Mouse (Mus musculus) forebrain, embryonic 12.5 days (tissue): ENCODE measurements around the gene Ang5. TPM values are rescaled to one million over a fixed set of nuclear protein-coding genes. Genes with fewer than 3 reads are reported as not detected.
"Not testable (repeated sequence)": the region's sequence is repeated elsewhere in the genome, so short reads cannot be mapped to it uniquely, and the experiment has no call there.

Source experiments
- ATAC-seq: fragments of 200-750 bp; cut with Nextera tagmentation; 2 replicates; pipeline ENCODE4 v1.8.0; 2017; ENCODE audit warnings: moderate TSS enrichment; ENCODE audit not compliant: low FRiP score
- H3K27ac ChIP-seq: fragments of 300-500 bp; sonication (generic); 2 replicates; pipeline ENCODE4 v1.5.1; 2016; ENCODE audit warnings: mild to moderate bottlenecking
- H3K27me3 ChIP-seq: fragments of 300-500 bp; sonication (generic); 2 replicates; pipeline ENCODE4 v1.6.1; 2016; ENCODE audit warnings: mild to moderate bottlenecking
- H3K36me3 ChIP-seq: fragments of 300-500 bp; sonication (generic); replicated peaks from 2 replicates; pipeline ENCODE4 v1.6.1; 2016; ENCODE audit warnings: mild to moderate bottlenecking
- H3K4me1 ChIP-seq: fragments of 300-500 bp; sonication (generic); 2 replicates; pipeline ENCODE4 v1.6.1; 2016
- H3K4me2 ChIP-seq: fragments of 300-500 bp; sonication (generic); 2 replicates; pipeline ENCODE4 v1.6.1; 2016; ENCODE audit warnings: mild to moderate bottlenecking, moderate library complexity
- H3K4me3 ChIP-seq: fragments of 300-500 bp; sonication (generic); replicated peaks from 2 replicates; pipeline ENCODE4 v1.5.1; 2016; ENCODE audit warnings: mild to moderate bottlenecking
- H3K9ac ChIP-seq: fragments of 300-500 bp; sonication (generic); 2 replicates; pipeline ENCODE4 v1.6.1; 2016; ENCODE audit warnings: mild to moderate bottlenecking
- H3K9me3 ChIP-seq: fragments of 300-500 bp; sonication (generic); 2 replicates; pipeline ENCODE4 v1.6.1; 2016
- WGBS: fragments of 180-500 bp; shearing (Covaris S2); methylation state at CpG from one replicate; pipeline ENCODE4 v1.1.7; 2016; 5-methylcytosine and 5-hydroxymethylcytosine counted together
- polyA plus RNA-seq: library from polyadenylated mRNA; unstranded; fragments of >200 nt; fragmentation: Nextera tagmentation; extraction: Ambion mirVana; gene quantifications from 2 replicates; pipeline ENCODE4 v1.2.1, GENCODE M21; 2016

Gene Ang5
- not detected in 2 replicates for polyA plus RNA-seq

DNA sequence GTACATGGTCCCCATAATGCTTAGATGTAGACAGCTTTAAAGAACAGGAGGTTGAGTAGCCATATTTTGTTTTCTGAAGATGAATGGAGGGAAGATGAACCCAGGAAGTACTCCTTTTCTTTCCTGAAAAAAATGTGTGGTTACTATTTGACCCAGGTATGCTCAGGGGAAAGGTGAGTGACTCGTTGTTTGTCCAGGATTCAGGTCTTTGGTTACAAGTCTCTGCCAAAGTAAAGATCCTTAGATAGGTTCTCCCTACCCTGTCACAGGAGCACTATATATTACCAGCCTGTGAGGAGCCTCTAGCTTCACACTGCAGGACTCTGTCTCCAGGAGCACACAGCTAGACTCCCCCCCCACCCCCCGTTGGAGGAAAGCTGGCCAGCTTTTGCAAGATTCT, at the start of gene Ang5:
Gene Ang5, plus strand, starts transcription at position 301 of the 400 bp plus-strand sequence.
- H3K4me2 ChIP-seq, H3K27me3 ChIP-seq, H3K36me3 ChIP-seq, H3K9ac ChIP-seq, H3K4me3 ChIP-seq, H3K9me3 ChIP-seq, H3K4me1 ChIP-seq, ATAC-seq, H3K27ac ChIP-seq: not testable (repeated sequence)
- no CpG with 5 or more reads among the region's 2 CpGs for WGBS

DNA sequence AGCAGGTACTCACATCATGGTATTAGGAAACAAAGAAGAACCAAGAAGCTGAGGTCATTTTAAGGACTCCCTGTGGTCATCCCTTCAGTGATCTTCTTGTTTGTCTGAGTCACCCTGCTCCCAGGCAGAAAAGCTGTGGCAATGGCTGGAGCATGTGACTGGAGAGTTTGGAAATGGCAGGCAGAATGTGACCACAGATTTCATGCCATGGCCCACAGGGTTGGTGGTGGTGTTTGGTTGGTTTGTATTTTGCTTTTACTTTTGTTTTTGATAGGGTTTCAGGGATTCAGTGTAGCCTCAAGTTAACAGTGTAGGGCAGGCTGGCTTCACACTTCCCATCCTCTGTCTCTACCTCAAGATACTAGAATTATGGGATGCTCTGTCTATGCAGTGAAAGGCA, 38.7 kb upstream of the Ang5 start:
- not testable (repeated sequence) for ATAC-seq, H3K4me3 ChIP-seq, H3K4me2 ChIP-seq, H3K9ac ChIP-seq, H3K9me3 ChIP-seq, H3K27ac ChIP-seq, H3K27me3 ChIP-seq, H3K4me1 ChIP-seq, H3K36me3 ChIP-seq

DNA sequence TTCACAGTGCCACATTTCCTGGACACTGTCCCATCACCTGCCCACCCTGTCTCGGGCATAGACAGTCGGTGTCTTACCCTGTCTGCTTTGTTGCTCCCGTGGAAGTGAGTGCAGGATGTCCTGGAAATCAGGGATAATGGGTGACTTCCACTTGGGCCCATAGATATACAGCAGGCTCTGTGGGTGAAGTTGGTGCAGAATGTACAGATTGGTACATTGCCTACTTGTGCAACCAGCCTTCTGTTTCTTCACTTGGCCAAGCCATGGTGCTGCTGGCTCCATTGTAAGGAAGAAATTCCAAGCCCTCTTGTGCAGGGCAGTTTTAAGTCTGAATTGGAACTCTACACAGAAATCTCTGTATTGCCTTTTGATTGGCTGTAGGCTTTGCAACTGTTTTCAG, 33.4 kb upstream of the Ang5 start, which contains the start of gene Ear10:
Gene Ear10, minus strand, starts transcription at position 101 of the 400 bp plus-strand sequence.
- 85% methylated on average over 3 of the region's 3 CpGs for WGBS
- H3K27me3 ChIP-seq, H3K4me2 ChIP-seq, H3K9ac ChIP-seq, H3K4me3 ChIP-seq, H3K9me3 ChIP-seq, ATAC-seq, H3K27ac ChIP-seq, H3K4me1 ChIP-seq, H3K36me3 ChIP-seq: not testable (repeated sequence)

DNA sequence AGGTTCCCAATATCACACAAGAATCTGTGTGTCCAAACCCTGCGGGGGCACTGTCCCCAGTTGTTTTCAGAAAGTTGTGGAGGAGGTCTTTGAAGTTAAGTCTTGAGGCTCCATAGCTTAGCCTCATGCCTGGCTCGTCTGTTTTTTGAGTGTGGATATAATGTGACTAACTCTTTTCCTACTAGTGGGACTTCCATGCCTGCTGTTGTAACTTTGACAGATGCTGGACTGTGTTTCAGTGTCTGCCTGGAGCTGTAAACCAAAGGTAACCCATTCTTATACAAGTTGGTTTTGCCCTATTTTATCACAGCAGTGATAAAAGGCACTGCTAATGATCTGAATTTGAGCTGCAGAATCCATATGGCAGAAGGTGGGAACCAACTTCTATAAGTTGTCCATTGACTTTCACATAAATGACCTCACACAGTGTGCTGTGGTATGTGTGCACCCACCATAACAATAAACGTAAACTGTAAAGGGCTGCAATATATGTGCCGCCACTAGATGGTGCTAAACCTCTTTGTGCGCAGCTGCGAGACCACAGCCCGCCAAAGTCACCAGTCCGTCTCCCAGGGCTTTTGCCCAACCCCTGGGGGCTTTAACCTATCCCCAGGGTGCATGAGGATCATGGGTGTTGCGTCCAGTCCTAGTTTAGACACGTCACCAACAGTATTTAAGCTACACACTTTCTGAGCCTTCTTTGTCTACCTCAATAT, 32.0 kb upstream of the Ang5 start, which contains the start of gene Gm8113:
Gene Gm8113, plus strand, starts transcription at position 703 of the 716 bp plus-strand sequence.
- peak within 1 kb of the TSS; percentile 50 for H3K4me2 ChIP-seq
- not testable (repeated sequence) for H3K36me3 ChIP-seq, H3K27me3 ChIP-seq, H3K9me3 ChIP-seq, H3K4me1 ChIP-seq
- H3K27ac ChIP-seq: peak within 1 kb of the TSS; percentile 84
- H3K9ac ChIP-seq: peak within 1 kb of the TSS; percentile 55
- ATAC-seq: peak; percentile 97
- WGBS: 5% methylated on average over 10 of the region's 10 CpGs
- peak within 1 kb of the TSS; percentile 47 for H3K4me3 ChIP-seq

DNA sequence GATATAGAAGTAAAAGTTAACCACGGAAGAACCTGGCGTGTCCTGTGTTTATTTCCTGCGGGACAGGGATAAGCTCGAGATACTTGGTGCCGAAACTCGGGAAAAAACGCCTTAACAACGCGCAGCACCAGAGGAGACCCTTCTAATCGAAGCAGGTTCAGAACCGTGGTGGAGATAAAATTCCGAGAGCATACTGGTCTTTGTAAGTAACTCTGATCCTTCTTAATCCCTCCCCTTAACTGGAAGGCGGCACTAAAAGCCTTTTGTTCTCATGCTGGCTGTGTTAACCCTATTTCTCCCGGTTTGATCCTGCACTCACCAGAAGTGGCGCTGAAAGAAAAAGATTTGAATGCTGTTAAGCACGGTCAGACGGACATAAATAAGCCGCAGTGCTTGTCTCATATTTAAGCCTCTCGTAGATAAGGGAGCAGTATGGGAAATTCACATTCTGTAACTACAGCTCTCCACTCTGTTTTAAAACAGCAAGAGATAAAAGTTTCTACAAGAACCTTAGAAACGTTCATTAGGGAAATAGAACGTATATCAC, 31.4 kb upstream of the Ang5 start:
- H3K36me3 ChIP-seq, H3K4me1 ChIP-seq, H3K9me3 ChIP-seq, H3K27me3 ChIP-seq: not testable (repeated sequence)
- peak overlapping the region; percentile 55 for H3K9ac ChIP-seq
- H3K4me2 ChIP-seq: peak overlapping the region; percentile 50
- WGBS: 7% methylated on average over 21 of the region's 21 CpGs
- H3K4me3 ChIP-seq: peak overlapping the region; percentile 47
- ATAC-seq: peak; percentile 88
- H3K27ac ChIP-seq: peak overlapping the region; percentile 84

DNA sequence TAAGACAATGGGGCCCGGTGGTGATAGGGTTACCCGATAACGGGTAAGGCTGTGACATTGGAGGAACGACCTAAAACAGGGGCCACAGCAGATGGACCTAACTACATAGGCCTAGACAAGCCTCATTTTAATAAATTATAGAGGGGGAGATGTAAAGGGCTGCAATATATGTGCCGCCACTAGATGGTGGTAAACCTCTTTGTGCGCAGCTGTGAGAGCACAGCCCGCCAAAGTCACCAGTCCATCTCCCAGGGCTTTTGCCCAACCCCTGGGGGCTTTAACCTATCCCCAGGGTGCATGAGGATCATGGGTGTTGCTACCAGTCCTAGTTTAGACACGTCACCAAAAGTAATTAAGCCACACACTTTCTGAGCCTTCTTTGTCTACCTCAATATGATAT, 23.9 kb upstream of the Ang5 start:
- H3K9ac ChIP-seq, H3K4me3 ChIP-seq, H3K4me1 ChIP-seq, H3K36me3 ChIP-seq, ATAC-seq, H3K9me3 ChIP-seq, H3K27me3 ChIP-seq, H3K27ac ChIP-seq, H3K4me2 ChIP-seq: not testable (repeated sequence)
- 13% methylated on average over 8 of the region's 8 CpGs for WGBS

DNA sequence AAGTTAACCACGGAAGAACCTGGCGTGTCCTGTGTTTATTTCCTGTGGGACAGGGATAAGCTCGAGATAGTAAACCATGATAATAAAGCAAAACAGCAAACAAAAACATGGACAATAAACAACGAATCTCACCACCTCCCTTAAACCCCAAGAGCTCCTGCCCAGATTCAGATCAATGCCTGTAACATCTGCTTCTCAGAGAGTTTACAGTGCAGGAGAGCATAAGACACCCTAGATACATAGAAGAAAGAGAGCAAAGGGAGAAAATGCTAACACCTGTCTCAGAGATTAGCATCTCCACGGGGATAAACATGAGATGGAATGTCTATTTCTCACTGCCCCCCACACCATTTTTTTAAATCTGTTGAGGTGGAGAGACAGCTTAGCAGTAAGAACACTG, 23.5 kb upstream of the Ang5 start:
- not testable (repeated sequence) for H3K36me3 ChIP-seq, H3K4me3 ChIP-seq, H3K4me1 ChIP-seq, ATAC-seq, H3K4me2 ChIP-seq, H3K27ac ChIP-seq, H3K9me3 ChIP-seq, H3K27me3 ChIP-seq, H3K9ac ChIP-seq
- 51% methylated on average over 5 of the region's 5 CpGs for WGBS

DNA sequence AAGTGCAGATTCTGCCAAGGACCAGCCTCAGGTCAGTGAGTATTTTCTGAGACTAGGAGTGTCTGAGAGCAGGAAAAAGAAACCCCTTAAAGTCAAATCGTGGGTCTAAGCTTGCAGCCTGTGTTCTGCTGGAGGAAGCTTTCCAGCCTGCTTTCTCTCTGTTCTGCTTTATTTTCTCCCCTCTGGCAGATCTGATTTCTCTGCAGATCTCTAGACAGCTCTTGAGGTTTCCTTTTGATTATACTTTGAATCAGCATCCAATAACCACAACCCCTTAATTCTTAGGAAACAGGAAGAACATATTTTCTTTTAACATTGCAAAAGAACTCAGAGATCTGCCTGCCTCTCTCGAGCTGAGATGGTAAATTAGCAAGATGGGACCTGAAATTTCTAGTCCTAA, 3.5 kb upstream of the Ang5 start:
- not testable (repeated sequence) for H3K9me3 ChIP-seq, H3K4me2 ChIP-seq, H3K27me3 ChIP-seq, H3K4me3 ChIP-seq, H3K9ac ChIP-seq, ATAC-seq, H3K4me1 ChIP-seq, H3K27ac ChIP-seq, H3K36me3 ChIP-seq
- WGBS: 59% methylated on average over 2 of the region's 2 CpGs

DNA sequence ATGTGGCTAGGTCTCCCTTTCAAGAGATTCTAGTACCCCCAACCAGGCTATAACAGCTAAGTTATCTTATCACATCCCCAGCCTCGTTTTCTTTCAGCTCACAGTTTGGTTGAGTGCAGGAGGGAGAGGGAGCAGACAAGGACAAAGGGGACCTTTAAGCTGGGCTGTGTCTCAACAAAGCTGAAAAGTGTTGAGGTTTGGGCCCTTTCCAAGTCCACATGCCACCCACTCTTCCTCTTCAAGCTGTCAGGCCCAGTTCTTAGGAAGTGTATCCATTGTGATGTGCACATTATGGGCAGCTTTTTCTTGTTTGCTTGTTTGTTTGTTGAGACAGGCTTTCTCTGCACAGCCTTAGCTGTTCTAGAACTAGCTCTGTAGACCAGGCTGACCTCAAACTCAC, 1.8 kb upstream of the Ang5 start:
- not testable (repeated sequence) for H3K27ac ChIP-seq, H3K9ac ChIP-seq, H3K4me3 ChIP-seq, H3K4me2 ChIP-seq, H3K27me3 ChIP-seq, ATAC-seq, H3K9me3 ChIP-seq, H3K4me1 ChIP-seq, H3K36me3 ChIP-seq
- no CpG with 5 or more reads among the region's 1 CpGs for WGBS

DNA sequence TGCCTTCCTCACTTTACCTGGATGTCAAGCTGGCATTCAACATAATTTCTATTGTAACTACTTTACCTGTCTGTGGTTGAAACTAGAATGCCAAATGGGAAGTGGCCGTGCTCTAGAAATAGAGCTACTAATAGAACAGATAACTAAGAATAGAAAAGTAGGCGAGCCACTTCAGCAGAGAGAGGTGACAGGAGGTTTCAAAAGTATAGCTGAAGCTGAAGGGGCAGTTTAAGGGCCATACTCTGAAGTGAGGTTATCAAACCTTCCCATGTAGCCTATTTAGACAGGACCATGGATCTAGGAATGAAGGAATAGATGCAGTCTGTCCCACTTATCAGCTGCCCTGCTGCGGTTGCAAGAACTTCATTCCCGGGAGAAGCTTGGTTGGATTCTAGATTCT, 26.6 kb downstream of the Ang5 start:
- ATAC-seq: no peak
- no peak overlapping the region for H3K4me3 ChIP-seq
- WGBS: 67% methylated on average over 4 of the region's 4 CpGs
- H3K4me1 ChIP-seq: no peaks in the 10 kb centered on the region
- no peaks in the 10 kb centered on the region for H3K9me3 ChIP-seq
- H3K4me2 ChIP-seq: no peak overlapping the region
- no peak overlapping the region for H3K9ac ChIP-seq
- no peaks in the 10 kb centered on the region for H3K27me3 ChIP-seq
- H3K27ac ChIP-seq: no peak overlapping the region
- no peaks in the 10 kb centered on the region for H3K36me3 ChIP-seq

DNA sequence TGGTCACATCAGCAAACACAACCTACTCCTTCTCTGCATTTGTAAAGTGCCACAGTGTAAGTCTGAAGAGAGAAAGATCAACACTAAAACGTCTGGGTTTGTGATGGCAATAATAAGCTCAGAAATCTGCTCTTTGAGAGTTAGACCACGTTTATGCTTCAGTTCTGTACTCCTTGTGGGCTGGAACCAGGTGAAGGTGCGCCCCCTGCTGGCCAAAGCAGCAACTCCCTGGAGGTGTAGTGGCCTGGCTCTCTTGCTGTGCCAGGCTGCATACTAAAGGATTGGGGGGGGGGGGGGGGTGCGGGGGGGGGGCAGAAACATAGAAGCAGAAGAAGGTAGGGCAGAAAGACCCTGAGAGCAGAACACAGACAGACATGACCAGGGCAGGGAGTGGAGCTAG, 27.0 kb downstream of the Ang5 start:
- H3K36me3 ChIP-seq: no peaks in the 10 kb centered on the region
- peak; percentile 78 for ATAC-seq
- no peak overlapping the region for H3K4me2 ChIP-seq
- H3K4me1 ChIP-seq: no peaks in the 10 kb centered on the region
- no peak overlapping the region for H3K4me3 ChIP-seq
- no peaks in the 10 kb centered on the region for H3K27me3 ChIP-seq
- 2% methylated on average over 3 of the region's 4 CpGs for WGBS
- no peak overlapping the region for H3K9ac ChIP-seq
- no peaks in the 10 kb centered on the region for H3K9me3 ChIP-seq
- no peak overlapping the region for H3K27ac ChIP-seq

DNA sequence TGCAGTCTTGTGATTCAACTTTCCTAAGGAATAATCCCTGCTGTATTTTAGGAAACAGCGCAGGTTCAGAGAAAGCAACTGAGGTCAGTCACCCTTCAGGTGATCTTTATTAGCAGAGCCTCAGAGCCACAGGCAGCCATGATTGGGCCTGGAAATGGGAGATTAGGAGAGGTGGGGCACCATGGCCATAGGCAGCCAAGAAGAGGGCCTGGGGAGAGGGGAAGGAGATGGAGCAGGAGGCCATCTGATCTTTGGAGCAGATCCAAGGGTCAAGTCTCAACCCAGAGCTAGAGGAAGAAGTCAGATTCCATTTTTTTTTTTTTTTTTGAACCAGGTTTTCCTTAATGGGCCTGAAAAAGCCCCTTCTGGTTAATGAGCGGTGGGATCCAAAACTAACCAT, 29.3 kb downstream of the Ang5 start:
- Histone ChIP-seq H3K4me3 (no peak overlapping the region), H3K9ac (no peak overlapping the region), H3K27me3 (no peaks in the 10 kb centered on the region), H3K36me3 (no peaks in the 10 kb centered on the region), H3K9me3 (no peaks in the 10 kb centered on the region), H3K4me1 (no peaks in the 10 kb centered on the region), H3K4me2 (no peak overlapping the region), H3K27ac (no peak overlapping the region)
- no peak for ATAC-seq
- WGBS: 87% methylated on average over 2 of the region's 2 CpGs

DNA sequence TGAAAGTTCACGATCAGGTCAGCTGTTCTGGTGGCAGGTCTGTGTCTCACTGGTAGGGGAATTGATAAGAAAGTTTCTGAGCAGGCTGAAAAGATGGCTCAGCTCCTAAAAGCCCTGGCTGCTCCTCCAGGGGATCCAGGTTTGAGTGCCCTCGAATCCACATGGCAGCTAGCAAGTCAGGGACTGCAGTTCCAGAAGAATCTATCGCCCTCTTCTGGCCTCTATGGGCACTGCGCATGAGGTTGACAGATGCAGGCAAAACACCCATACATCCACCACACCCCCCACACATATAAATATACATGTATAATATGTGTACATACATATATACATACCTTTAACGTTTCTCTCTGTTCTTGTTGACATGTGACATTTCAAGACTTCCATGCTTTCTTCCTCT, 30.5 kb downstream of the Ang5 start:
- H3K9ac ChIP-seq, H3K36me3 ChIP-seq, H3K4me1 ChIP-seq, H3K4me2 ChIP-seq, H3K4me3 ChIP-seq, H3K27me3 ChIP-seq, H3K9me3 ChIP-seq, H3K27ac ChIP-seq: not testable (repeated sequence)
- peak; percentile 46; the same call in 1 of the 2 replicates for ATAC-seq
- 15% methylated on average over 5 of the region's 5 CpGs for WGBS
